ENCODE assay signal across 8 mouse cellular contexts in the genomic region with DNA sequence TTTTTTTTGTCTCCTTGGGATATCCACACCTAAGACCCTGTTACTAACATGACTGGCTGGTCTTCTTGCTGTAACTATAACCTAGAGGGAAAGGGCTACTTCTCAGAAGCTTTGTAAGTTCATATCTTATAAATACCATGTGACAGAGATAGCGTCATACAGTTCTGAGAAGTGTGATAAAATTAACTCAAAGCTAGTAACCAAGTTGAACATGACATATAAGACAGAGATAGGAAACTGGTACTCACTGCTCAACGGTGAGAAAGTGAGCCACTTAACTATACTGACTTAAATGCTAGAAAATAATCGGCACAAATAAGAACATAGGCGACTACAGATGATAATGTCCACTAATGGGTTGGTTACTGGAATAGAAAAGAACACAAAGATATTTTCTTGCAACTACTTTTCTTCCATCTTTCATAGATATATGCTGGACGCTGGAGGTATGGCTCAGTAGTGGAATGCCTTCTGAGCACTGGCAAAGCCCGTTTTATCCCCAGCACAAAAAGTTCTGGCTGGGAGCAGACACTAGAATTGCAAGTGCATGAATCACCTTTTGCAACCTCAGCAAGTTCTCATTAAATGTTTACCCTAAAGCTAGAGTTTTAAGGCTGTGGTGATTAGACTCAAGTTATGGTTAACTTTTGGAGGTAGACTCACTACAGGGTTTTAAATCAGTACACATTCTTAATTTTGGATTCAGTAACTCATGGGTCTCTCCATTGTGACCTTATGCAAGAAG. TPM values are rescaled to one million over a fixed set of nuclear protein-coding genes. Genes with fewer than 3 reads are reported as not detected.
DNase-seq lines count a peak whose midpoint lies in the region; ATAC-seq and TF ChIP-seq lines count a peak whose summit lies in the region.
"Had no signal": no experiment of that assay in that cellular context is flagged by ENCODE, and none has a peak within 500 bp of the region (broad histone marks: within the 10 kb centered on the region; RNA-seq: fewer than 3 reads in every experiment).

No protein-coding gene starts in this region.

- no peak overlapping the region for H3K9ac ChIP-seq in lung, embryonic 16.5 days (ENCODE audit: low read length)
- H3K9ac ChIP-seq in limb, embryonic 14.5 days (ENCODE audit: low read depth, low read length, severe bottlenecking): no peak overlapping the region
- H3K9ac ChIP-seq in stomach, postnatal 0 days (ENCODE audit: low read length): no peak overlapping the region

- no peak for TF ChIP-seq POLR2A in lung, adult 2 months (IDR thresholded peaks at IDR 0.05; ENCODE audit: borderline replicate concordance, extremely low read depth, low read depth, low read length)
- TF ChIP-seq POLR2A in limb, embryonic 14.5 days (IDR thresholded peaks at IDR 0.05; ENCODE audit: borderline replicate concordance, extremely low read depth, insufficient read depth, insufficient read length): no peak

- DNase-seq in lung, adult 2 months: no peak
- no peak for DNase-seq in forebrain, embryonic 10.5 days (ENCODE audit: extremely low spot score, low spot score)
- DNase-seq in limb, embryonic 14.5 days (ENCODE audit: low spot score): no peak
- DNase-seq in stomach, postnatal 0 days (ENCODE audit: low spot score): no peak
- DNase-seq in left cerebral cortex, adult 18-20 months (ENCODE audit: low spot score in 2 of 2): no peak

- peak overlapping the region; percentile 73 for H3K4me2 ChIP-seq in lung, embryonic 16.5 days (ENCODE audit: low read depth, low read length)
- H3K4me2 ChIP-seq in limb, embryonic 14.5 days (replicated peaks; ENCODE audit: low read depth, low read length, severe bottlenecking): peak overlapping the region; percentile 62
- peak overlapping the region; percentile 78 for H3K4me2 ChIP-seq in stomach, postnatal 0 days (replicated peaks; ENCODE audit: low read depth)

- no peak for TF ChIP-seq EP300 in stomach, postnatal 0 days (optimal IDR thresholded peaks at IDR 0.05)

- peaks cover 18% of the 10 kb centered on the region for H3K36me3 ChIP-seq in lung, embryonic 16.5 days (ENCODE audit: control insufficient read depth, insufficient read depth, low read length)
- peaks cover 49% of the 10 kb centered on the region for H3K36me3 ChIP-seq in forebrain, embryonic 10.5 days (replicated peaks)
- H3K36me3 ChIP-seq in limb, embryonic 14.5 days (ENCODE audit: control insufficient read depth, insufficient read depth, low read length): peaks cover 38% of the 10 kb centered on the region
- H3K36me3 ChIP-seq in stomach, postnatal 0 days (ENCODE audit: control insufficient read depth, insufficient read depth, low read length): peaks cover 5% of the 10 kb centered on the region; the same call in 1 of the 2 replicates

- H3K4me1 ChIP-seq in lung, embryonic 16.5 days (replicated peaks; ENCODE audit: control insufficient read depth, insufficient read depth, low read length): peaks cover 15% of the 10 kb centered on the region; the same call in 1 of the 2 replicates
- peaks cover 7% of the 10 kb centered on the region; the same call in 1 of the 2 replicates for H3K4me1 ChIP-seq in lung, adult 2 months (ENCODE audit: control insufficient read depth, insufficient read depth, low read length)
- H3K4me1 ChIP-seq in forebrain, embryonic 10.5 days: peaks cover 18% of the 10 kb centered on the region
- H3K4me1 ChIP-seq in limb, embryonic 14.5 days (ENCODE audit: control insufficient read depth, insufficient read depth, low read length): peaks cover 11% of the 10 kb centered on the region
- 0 out of 2 replicates have a peak, but pooled peaks cover 2% of the 10 kb centered on the region for H3K4me1 ChIP-seq in stomach, postnatal 0 days (replicated peaks; ENCODE audit: control insufficient read depth, insufficient read depth)

- H3K4me3 ChIP-seq in lung, embryonic 16.5 days (ENCODE audit: low read length): peak overlapping the region; percentile 98
- H3K4me3 ChIP-seq in lung, adult 2 months (replicated peaks; ENCODE audit: extremely low read depth, low read depth, low read length): no peak overlapping the region
- peak overlapping the region; percentile 82 for H3K4me3 ChIP-seq in forebrain, embryonic 10.5 days
- H3K4me3 ChIP-seq in limb, embryonic 14.5 days (replicated peaks; ENCODE audit: low read length): peak overlapping the region; percentile 97
- peak overlapping the region; percentile 95; the same call in 1 of the 2 replicates for H3K4me3 ChIP-seq in stomach, postnatal 0 days (ENCODE audit: low read depth, low read length)

- TF ChIP-seq CTCF in lung, adult 2 months (IDR thresholded peaks at IDR 0.05; ENCODE audit: insufficient read depth, low read length): no peak
- no peak for TF ChIP-seq CTCF in stomach, postnatal 0 days (IDR thresholded peaks at IDR 0.05; ENCODE audit: low read depth)

- 74% methylated on average over 6 of the region's 6 CpGs for WGBS in lung, embryonic 16.5 days
- 74% methylated on average over 6 of the region's 6 CpGs for WGBS in lung, adult 2 months
- 86% methylated on average over 6 of the region's 6 CpGs for WGBS in forebrain, embryonic 10.5 days
- 86% methylated on average over 6 of the region's 6 CpGs for WGBS in limb, embryonic 14.5 days
- 60% methylated on average over 6 of the region's 6 CpGs for WGBS in stomach, postnatal 0 days

- ATAC-seq in lung, embryonic 16.5 days (ENCODE audit: low read depth): no peak
- no peak for ATAC-seq in limb, embryonic 14.5 days (ENCODE audit: low FRiP score, low read depth)
- no peak for ATAC-seq in stomach, postnatal 0 days (ENCODE audit: low FRiP score, low TSS enrichment)
- no peak for ATAC-seq in cerebellum, adult (ENCODE audit: insufficient number of reproducible peaks, low FRiP score, low TSS enrichment)

- no peaks in the 10 kb centered on the region for H3K27me3 ChIP-seq in lung, embryonic 16.5 days (ENCODE audit: control insufficient read depth, insufficient read depth, low read depth, low read length)
- no peaks in the 10 kb centered on the region for H3K27me3 ChIP-seq in forebrain, embryonic 10.5 days (ENCODE audit: poor library complexity, severe bottlenecking)
- no peaks in the 10 kb centered on the region for H3K27me3 ChIP-seq in limb, embryonic 14.5 days (ENCODE audit: control insufficient read depth, insufficient read depth, low read length)
- no peaks in the 10 kb centered on the region for H3K27me3 ChIP-seq in stomach, postnatal 0 days (ENCODE audit: control insufficient read depth, insufficient read depth, low read length)

- no peak overlapping the region for H3K27ac ChIP-seq in lung, embryonic 16.5 days (ENCODE audit: low read length)
- no peak overlapping the region for H3K27ac ChIP-seq in forebrain, embryonic 10.5 days
- H3K27ac ChIP-seq in limb, embryonic 14.5 days (replicated peaks; ENCODE audit: low read depth, low read length): no peak overlapping the region
- H3K27ac ChIP-seq in stomach, postnatal 0 days (replicated peaks): no peak overlapping the region

- H3K9me3 ChIP-seq in lung, embryonic 16.5 days (ENCODE audit: control insufficient read depth, low read length): no peaks in the 10 kb centered on the region
- H3K9me3 ChIP-seq in forebrain, embryonic 10.5 days: no peaks in the 10 kb centered on the region
- no peaks in the 10 kb centered on the region for H3K9me3 ChIP-seq in limb, embryonic 14.5 days (ENCODE audit: control insufficient read depth, low read length)
- H3K9me3 ChIP-seq in stomach, postnatal 0 days (ENCODE audit: control insufficient read depth, low read length): no peaks in the 10 kb centered on the region

RNA-seq across cellular contexts. Expression of a gene that starts 1.4 kb away (rescaled TPM):
- polyA plus RNA-seq in lung, embryonic 16.5 days (2015; fragmentation: Nextera tagmentation; extraction: Ambion mirVana): 20.7 and 20.9 TPM in 2 replicates
- polyA plus RNA-seq in lung, adult 2 months (2012; rRNA removed): 32.7 and 39.7 TPM in 2 replicates
- polyA plus RNA-seq in forebrain, embryonic 10.5 days (2016; fragmentation: Nextera tagmentation; extraction: Ambion mirVana): 23.9 TPM in 2 replicates
- polyA plus RNA-seq in limb, embryonic 14.5 days (2012; rRNA removed): 47.4 and 49.0 TPM in 2 replicates
- polyA plus RNA-seq in limb, embryonic 14.5 days (2014; fragmentation: Nextera tagmentation; extraction: Ambion mirVana): 22.0 and 22.2 TPM in 2 replicates
- 7.2 and 8.1 TPM in 2 replicates for polyA plus RNA-seq in stomach, postnatal 0 days (2015; fragmentation: Nextera tagmentation; extraction: Ambion mirVana)
- 10 to 100 TPM; 35.7 to 36.3 TPM for total RNA-seq in left cerebral cortex, adult 18-20 months (2021)

RNA-seq across cellular contexts. Expression of a gene that starts 36.9 kb away (rescaled TPM):
- 332 and 342 TPM in 2 replicates for polyA plus RNA-seq in lung, embryonic 16.5 days (2015; fragmentation: Nextera tagmentation; extraction: Ambion mirVana)
- polyA plus RNA-seq in lung, adult 2 months (2012; rRNA removed): 227 and 239 TPM in 2 replicates
- 245 and 247 TPM in 2 replicates for polyA plus RNA-seq in forebrain, embryonic 10.5 days (2016; fragmentation: Nextera tagmentation; extraction: Ambion mirVana)
- polyA plus RNA-seq in limb, embryonic 14.5 days (2012; rRNA removed): 213 and 222 TPM in 2 replicates
- 394 and 398 TPM in 2 replicates for polyA plus RNA-seq in limb, embryonic 14.5 days (2014; fragmentation: Nextera tagmentation; extraction: Ambion mirVana)
- polyA plus RNA-seq in stomach, postnatal 0 days (2015; fragmentation: Nextera tagmentation; extraction: Ambion mirVana): 351 and 370 TPM in 2 replicates
- total RNA-seq in left cerebral cortex, adult 18-20 months (2021): 100 to 1,000 TPM; 162 to 165 TPM

RNA-seq across cellular contexts. Expression of a gene that starts 49.3 kb away (rescaled TPM):
- 2.5 and 2.9 TPM in 2 replicates for polyA plus RNA-seq in lung, embryonic 16.5 days (2015; fragmentation: Nextera tagmentation; extraction: Ambion mirVana)
- polyA plus RNA-seq in lung, adult 2 months (2012; rRNA removed): 1.5 and 1.7 TPM in 2 replicates
- 1.3 and 1.7 TPM in 2 replicates for polyA plus RNA-seq in forebrain, embryonic 10.5 days (2016; fragmentation: Nextera tagmentation; extraction: Ambion mirVana)
- 0.65 and 0.75 TPM in 2 replicates for polyA plus RNA-seq in limb, embryonic 14.5 days (2012; rRNA removed)
- polyA plus RNA-seq in limb, embryonic 14.5 days (2014; fragmentation: Nextera tagmentation; extraction: Ambion mirVana): 1.5 and 1.6 TPM in 2 replicates
- 0.76 and 0.93 TPM in 2 replicates for polyA plus RNA-seq in stomach, postnatal 0 days (2015; fragmentation: Nextera tagmentation; extraction: Ambion mirVana)
- 1 to 10 TPM; 2.3 to 2.8 TPM for total RNA-seq in left cerebral cortex, adult 18-20 months (2021)
- total RNA-seq: neutrophil, adult 5-6 weeks had no signal

RNA-seq across cellular contexts. Expression of a gene that starts 49.5 kb away (rescaled TPM):
- polyA plus RNA-seq in lung, embryonic 16.5 days (2015; fragmentation: Nextera tagmentation; extraction: Ambion mirVana): 67.5 and 70.2 TPM in 2 replicates
- polyA plus RNA-seq in lung, adult 2 months (2012; rRNA removed): 6.3 and 8.7 TPM in 2 replicates
- 50.7 and 53.4 TPM in 2 replicates for polyA plus RNA-seq in forebrain, embryonic 10.5 days (2016; fragmentation: Nextera tagmentation; extraction: Ambion mirVana)
- polyA plus RNA-seq in limb, embryonic 14.5 days (2012; rRNA removed): 20.2 and 32.3 TPM in 2 replicates
- polyA plus RNA-seq in limb, embryonic 14.5 days (2014; fragmentation: Nextera tagmentation; extraction: Ambion mirVana): 40.6 and 45.3 TPM in 2 replicates
- polyA plus RNA-seq in stomach, postnatal 0 days (2015; fragmentation: Nextera tagmentation; extraction: Ambion mirVana): 33.6 and 35.9 TPM in 2 replicates
- 10 to 100 TPM; 33.2 to 36.4 TPM for total RNA-seq in left cerebral cortex, adult 18-20 months (2021)
